Mouse (Mus musculus): ENCODE data around the gene 0610010K14Rik. TPM values are rescaled to one million over a fixed set of nuclear protein-coding genes. Genes with fewer than 3 reads are reported as not detected.

Gene 0610010K14Rik
- total RNA-seq (2015; ENCODE audit: low replicate concordance) (31.4 and 102 TPM in 2 replicates), total RNA-seq (2017; ENCODE audit: low replicate concordance) (14.5 and 24.2 TPM in 2 replicates)

DNA sequence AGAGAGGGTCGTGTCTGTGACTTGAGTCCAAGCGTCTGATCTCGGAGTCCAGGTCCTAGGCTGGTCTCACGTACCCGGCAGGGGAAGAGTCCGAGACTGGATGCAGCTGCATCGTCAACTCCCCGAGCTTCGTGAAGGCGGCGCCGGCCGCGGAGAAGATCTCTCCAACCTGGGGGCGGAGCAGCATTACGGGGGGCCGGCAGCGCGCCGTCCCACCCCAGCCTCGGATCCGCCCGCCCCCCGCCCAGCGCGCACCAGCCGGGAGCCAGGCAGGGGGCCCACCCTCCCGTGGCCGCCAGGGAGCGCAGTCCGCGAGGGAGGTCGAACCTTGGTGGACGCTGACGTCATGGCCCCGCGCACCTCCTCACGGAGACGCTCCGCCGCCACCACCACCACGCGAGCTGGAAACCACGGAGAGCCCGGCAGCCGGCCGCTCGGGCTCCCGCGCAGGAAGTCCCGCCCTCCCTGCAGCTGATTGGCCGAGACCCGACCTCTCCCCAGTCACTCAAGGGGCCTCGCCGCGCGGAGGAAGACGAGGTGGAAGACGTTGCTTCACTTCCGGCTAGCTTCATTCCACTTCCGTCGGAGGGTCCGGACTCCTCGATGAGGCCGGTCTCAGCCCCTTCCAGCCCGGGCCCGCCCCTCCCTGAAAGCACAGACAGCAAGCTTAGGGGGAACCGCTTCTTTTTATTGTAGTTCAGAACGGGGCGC lies at the start of gene 0610010K14Rik:
Gene 0610010K14Rik (minus strand): TSS at position 458 of the 711 bp plus-strand sequence.
- peak; percentile 85 for ATAC-seq (replicated peaks; ENCODE audit: low FRiP score, poor library complexity, severe bottlenecking)

DNA sequence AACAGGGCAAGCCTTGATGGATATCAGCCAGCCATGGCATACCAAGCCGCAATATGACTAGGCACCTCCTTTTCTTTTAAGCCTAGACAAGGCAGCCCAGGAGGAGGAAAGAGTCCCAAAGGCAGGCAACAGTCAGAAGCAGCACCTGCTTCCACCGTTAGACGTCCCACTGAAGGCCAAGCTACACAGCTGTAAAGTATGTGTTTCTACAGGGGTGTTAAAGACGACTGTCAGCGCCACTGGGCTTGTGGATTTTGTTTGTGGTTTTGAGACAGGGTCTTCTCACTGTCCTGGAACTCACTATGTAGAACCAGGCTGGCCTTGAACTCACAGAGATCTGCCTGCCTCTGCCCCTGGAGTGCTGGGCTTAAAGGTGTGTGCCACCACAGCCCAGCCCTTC lies 48.0 kb upstream of the 0610010K14Rik start:
- ATAC-seq (replicated peaks; ENCODE audit: low FRiP score, poor library complexity, severe bottlenecking) = no peak

DNA sequence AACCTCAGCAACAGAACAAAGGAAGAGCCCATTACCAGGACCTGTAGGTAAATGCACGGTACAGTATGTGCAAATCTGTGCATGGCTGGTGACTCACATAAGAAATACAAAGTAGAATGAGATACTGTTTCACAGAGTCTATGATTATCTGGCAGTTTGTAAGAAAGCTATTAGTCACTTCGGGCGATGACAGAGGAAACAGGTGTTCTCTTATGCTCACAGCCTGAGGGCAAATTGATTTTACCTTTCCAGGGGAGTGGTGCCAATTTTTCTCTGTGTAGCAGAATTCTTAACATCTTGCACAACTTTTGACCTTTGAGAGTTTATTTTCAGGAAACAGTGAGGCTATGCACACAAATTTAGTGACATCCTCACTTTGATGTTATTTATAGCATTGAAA lies 47.0 kb upstream of the 0610010K14Rik start:
- no peak for ATAC-seq (replicated peaks; ENCODE audit: low FRiP score, poor library complexity, severe bottlenecking)

DNA sequence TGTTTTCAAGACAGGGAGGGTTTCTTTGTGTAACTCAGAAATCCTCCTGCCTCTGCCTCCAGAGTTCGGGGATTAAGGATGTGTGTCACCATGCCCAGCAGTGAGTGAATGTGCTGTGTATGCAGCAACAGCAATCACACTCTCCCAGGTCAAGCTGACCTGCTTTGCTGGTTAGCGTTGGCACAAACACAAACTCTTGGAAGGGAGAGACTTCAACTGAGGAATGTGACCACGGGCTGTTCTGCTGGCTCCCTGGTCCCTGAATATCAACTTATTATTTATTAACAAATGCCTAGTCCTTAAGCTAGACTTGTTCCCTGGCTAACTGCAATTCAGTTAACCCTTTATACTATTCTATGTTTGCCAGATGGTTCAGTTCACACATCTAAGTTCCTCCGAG lies 46.0 kb upstream of the 0610010K14Rik start:
- no peak for ATAC-seq (replicated peaks; ENCODE audit: low FRiP score, poor library complexity, severe bottlenecking)

DNA sequence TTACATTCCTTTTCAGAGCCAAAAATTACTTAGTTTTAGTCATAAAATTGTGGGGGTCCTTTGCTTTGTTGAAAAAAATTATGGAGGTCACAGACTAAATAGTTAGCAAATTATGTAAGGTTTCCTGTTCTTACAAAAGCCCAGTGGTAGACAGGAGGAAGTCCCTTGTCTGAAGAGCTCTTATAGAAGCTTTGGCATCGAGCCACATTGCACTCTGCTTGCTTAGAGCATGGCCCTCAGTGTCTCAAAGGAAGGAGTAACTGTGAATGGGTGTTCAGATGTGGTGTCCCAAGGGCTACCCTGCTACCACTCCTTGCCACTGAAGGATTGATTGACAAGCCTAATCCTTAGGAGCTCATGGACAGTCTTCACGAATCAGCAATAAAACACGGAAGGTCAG lies 42.7 kb upstream of the 0610010K14Rik start:
- ATAC-seq (replicated peaks; ENCODE audit: low FRiP score, poor library complexity, severe bottlenecking) = no peak

DNA sequence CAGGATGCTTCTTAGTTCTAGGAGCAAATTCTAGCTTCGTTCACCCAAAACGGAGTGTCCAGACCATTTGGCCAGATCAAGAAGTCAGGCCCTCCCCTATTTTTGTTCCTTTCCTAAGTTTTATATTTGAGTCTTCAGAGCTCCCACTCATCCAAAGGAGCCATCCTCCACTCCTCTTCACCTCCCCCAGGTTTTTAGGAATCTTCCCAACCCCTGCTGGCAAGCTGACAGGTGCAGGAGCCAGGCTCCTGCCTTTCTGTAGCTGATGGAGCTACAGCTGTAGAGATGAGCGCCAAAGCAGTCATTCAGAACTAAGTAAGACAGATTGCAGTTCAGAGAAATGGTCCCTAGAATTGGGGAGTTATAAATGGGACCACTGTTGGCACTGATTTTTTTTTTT lies 41.2 kb upstream of the 0610010K14Rik start:
- ATAC-seq (replicated peaks; ENCODE audit: low FRiP score, poor library complexity, severe bottlenecking) = no peak

DNA sequence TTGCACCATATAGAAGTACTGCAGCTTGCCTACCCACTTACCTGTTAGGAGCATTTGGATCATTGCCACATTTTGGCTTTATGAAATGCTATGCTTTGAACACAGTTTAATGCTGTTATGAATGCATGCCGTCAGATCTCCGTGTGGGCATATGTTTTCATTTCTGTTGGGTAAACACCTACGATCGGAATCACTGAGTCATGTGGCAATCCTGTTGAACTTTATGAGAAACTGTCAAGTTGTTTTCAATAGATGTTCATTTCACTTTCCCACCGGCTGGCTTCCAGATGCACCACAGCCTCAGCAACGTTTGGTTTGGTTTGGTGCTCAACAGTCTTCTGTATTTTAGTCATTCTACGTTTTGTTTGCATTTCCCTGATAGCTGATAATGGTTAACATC lies 33.9 kb upstream of the 0610010K14Rik start:
- ATAC-seq (replicated peaks; ENCODE audit: low FRiP score, poor library complexity, severe bottlenecking) = no peak

DNA sequence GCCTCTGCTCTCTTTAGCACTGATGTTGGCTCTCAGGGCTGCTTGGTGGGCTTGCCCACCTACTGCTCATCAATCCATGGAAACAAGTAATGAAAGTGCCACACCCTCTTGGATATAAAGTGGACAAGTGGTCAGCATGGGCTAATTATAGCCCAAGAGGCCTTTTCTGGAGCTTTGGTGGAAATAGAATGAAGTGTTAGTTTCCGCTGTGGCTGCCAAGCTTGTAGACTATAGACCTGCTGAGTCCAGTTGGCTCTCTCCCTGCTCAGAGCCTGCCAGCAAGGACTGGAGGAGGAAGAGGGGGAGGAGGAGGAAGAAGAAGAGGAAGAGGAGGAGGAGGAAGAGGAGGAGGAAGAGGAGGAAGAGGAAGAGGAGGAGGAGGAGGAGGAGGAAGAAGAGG lies 28.7 kb upstream of the 0610010K14Rik start:
- ATAC-seq (replicated peaks; ENCODE audit: low FRiP score, poor library complexity, severe bottlenecking) = no peak

DNA sequence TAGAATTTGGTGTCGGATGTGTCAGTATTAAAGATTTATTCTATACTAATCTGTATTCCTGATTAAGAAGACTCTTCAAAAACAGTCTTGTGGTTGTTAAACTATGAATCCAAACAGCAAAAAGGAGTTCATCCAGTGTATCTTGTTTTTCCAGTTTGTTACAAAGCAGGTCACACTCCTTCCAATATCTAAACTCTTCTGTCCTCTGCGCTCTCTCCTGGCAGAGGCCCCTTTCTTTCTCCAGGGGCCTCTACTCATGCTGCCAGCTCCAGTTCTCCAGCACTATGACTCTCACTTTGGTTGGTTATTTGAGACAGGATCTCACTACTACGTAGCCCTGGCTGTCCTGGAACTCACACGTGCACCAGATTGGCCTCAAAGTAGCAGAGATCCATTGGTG lies 28.1 kb upstream of the 0610010K14Rik start:
- no peak for ATAC-seq (replicated peaks; ENCODE audit: low FRiP score, poor library complexity, severe bottlenecking)

DNA sequence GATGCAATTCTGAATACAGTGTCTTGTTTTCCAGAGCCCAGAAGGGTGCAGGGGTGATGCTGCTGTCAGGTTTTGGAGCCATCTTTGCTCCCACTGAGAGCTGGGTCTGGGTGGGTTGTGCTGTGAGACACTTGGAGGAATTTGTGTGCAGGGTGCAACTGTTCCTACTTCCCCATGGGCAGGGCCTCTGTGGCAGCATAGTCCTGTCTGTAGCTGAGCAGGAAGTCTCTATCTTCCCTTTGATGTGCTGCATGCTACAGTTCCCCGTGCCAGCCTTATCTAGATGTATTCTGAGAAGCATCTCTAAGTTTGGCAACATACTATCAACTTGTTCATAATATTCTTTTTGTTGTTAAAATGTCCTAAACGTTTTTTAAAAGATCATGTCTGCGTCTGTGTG lies 27.5 kb upstream of the 0610010K14Rik start:
- ATAC-seq (replicated peaks; ENCODE audit: low FRiP score, poor library complexity, severe bottlenecking) = no peak

DNA sequence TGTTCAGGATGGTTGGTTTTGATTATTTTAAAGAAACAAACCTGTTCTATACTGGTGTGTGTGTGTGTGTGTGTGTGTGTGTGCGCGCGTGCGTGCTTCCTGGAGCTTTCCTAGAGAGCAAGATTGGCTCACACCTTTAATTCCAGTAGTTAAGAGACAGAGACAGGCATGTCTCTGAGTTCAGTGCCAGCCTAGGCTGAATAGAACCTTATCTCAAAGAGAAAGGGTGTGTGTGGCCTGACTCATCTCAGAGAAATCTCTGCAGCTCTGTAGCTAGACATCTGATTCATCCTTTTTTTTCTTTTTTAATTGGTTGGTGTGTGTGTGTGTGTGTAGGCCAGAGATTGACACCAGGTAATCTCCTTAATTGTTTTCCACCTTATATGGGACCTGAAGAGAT lies 21.3 kb upstream of the 0610010K14Rik start:
- ATAC-seq (replicated peaks; ENCODE audit: low FRiP score, poor library complexity, severe bottlenecking) = no peak

DNA sequence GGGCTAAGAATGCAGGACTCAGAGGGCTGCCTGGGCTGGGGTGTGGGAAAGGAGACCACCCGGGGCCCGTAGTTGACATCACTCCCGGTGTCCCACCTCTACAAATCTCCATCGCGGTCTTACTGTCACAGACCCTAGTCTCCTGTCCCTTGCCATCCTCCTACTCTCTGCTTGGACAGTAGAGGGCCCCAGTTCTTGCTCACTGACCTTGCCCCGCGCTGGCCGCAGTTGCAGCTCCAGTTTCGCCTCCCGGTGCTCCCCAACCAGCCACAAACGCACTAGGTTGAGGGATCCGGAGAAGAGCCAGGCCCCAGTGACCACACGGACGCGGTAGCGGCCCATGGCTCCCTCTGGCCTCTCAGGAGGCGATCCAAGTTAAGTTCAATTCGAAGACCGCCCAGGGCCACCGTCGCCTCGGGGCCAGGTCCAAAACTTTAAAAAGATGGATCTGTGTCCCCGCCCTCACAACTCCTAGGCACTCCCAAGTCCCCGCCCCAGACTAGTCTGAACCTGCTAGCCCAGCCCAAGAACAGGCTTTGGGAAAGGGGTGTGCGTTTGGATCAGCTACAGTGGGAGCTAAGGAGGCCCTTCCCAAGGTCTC lies 17.3 kb upstream of the 0610010K14Rik start, which contains the start of gene Alox12:
Gene Alox12 (minus strand): TSS at position 423 of the 601 bp plus-strand sequence.
- ATAC-seq (replicated peaks; ENCODE audit: low FRiP score, poor library complexity, severe bottlenecking) = no peak

DNA sequence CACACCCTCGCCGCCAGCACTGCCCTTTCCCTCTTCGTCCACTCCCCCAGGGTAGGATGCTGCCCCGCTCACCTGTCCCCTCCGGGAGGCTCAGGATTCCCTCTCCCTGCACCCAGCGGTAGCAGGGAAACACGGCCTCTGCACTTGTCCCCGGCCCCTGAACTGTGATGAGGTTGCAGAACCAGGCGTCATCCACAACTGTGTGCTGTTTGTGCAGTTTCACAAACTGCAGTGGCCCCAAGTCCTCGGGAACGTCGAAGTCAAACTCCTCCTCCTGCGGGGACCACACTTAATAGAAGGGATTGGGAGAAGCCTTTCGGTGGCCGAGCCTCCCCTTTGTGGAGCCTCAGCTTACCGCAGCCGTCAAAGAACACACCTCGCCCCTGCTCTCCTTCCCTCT lies 16.6 kb upstream of the 0610010K14Rik start:
- ATAC-seq (replicated peaks; ENCODE audit: low FRiP score, poor library complexity, severe bottlenecking) = no peak

DNA sequence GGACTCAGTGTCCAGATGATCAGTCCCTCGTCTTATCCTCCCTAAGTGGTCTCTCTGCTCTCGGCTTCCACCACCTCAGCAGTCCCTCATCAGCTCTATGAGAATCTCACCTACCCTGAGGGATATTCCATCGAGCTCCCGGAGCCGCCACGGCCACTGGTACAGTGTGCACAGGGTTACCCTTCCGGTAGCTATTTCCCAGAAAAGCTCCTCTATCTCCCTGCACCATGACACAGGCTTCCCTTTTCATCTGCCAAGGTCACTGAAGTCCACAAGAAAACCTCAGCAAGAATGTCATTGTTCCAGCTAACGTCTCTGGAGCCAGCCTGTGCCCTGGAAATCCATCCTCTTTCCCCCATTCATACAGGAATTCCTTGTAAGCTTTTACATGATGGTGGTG lies 14.1 kb upstream of the 0610010K14Rik start:
- ATAC-seq (replicated peaks; ENCODE audit: low FRiP score, poor library complexity, severe bottlenecking) = no peak

DNA sequence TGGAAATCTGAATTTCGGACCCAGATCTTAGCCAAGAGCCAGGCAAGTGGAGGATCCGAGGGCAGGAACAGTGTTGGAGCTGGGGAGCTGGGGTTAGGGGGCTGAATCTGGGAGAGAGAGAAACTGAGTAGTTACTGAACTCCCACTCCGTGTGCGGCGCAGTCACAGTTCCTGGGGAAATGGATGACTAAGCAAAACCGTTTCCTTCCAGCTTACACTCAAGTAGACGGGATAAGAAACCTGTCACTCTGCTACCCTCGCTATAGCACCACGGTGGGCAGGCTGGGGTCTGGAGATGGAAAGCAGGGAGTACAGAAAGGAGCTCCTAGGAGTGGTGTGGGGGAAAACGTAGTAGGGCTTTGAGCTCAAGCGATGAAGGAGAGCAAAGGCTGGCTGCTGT lies 12.4 kb upstream of the 0610010K14Rik start:
- no peak for ATAC-seq (replicated peaks; ENCODE audit: low FRiP score, poor library complexity, severe bottlenecking)

DNA sequence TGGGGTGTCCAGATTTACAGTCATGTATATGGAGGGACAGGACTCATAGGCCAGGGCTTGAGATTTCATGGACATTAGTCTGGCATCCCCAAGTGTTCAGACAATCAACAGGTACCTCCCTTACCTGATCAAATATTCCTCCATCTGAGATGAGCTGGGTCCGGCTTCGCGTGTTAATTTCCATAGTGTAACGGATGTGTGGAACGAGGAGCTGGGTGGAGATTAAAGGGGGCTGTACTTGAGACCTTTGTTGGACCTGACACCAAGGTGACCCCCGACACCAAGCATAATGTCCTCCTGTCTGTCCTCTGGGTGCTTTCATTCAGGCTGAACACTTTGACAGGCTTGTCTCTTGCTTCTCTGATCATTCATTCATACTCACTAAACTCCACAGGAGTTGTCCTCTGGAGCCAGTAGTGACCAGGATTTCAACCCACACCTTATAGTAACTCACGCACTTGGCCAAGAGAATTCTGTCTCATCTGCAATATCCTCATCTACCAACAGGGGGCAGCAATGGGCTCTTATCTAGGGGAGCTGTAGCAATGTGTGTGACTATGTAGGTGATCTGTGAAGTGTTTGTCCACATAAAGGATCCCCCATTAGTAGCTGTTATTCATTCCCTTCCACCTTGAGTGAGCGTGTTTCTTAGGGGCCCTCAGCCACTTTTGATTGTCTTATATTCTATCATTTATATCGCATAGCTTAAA lies 9.6 kb upstream of the 0610010K14Rik start:
- no peak for ATAC-seq (replicated peaks; ENCODE audit: low FRiP score, poor library complexity, severe bottlenecking)

DNA sequence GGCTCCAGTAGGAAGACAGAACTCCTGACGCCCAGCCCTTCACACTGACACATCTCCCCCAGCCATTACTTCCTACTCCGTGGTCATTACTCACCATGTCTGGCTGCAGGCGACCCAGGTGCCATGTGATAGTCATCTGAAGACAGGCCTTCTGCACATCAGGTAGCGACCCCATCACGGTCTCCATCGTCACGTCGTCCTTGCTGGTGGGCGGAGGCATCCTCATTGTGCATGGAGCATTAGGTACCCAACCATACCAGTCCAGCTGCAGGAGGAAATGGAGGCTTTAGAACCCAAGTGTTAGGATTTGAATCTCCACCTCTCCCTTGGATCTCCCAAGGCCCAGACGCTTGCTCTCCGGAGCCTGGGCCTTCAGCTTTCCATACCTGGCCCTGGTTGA lies 4.9 kb upstream of the 0610010K14Rik start:
- no peak for ATAC-seq (replicated peaks; ENCODE audit: low FRiP score, poor library complexity, severe bottlenecking)

DNA sequence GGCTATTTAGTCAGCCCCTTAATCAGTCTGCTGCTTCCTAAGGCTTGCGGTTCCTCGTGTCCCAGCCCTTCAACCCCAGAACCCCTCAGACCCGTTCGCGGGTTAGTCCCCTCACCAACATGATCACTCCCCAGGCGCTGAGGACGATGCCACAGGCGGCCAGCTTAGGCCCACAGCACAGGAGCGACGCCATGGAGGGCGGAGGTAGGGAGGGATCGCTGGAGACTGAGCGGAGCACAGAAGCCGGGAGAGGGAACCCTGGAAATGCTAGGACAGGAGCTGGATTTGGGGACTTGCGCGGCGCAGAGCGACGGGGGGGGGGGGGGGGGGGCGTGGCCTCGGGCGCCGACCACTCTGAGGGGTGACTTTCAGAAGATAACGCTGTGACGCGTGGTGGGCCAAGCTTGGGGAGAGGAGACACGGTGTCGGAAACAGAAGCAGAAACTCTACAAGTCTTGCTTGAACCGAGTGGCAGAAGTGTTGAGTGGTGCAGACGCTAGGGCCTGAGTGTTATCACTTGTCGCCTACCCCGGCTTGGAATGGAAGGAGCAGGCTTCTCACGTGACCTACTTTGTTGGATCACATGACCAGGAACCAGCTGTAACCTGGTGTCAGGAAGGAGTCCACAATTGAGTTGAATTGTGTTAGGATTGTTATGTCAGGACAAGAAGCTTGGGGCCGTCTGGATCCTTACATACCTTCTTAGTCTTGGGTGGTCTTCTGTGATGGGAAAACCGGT lies 2.0 kb upstream of the 0610010K14Rik start, which contains the start of the genes Gm21988 and Rnasek:
Gene Gm21988 (minus strand): TSS at position 290 of the 739 bp plus-strand sequence.
Gene Rnasek (minus strand): TSS at position 302 of the 739 bp plus-strand sequence.
- ATAC-seq (replicated peaks; ENCODE audit: low FRiP score, poor library complexity, severe bottlenecking) = peak; percentile 68

DNA sequence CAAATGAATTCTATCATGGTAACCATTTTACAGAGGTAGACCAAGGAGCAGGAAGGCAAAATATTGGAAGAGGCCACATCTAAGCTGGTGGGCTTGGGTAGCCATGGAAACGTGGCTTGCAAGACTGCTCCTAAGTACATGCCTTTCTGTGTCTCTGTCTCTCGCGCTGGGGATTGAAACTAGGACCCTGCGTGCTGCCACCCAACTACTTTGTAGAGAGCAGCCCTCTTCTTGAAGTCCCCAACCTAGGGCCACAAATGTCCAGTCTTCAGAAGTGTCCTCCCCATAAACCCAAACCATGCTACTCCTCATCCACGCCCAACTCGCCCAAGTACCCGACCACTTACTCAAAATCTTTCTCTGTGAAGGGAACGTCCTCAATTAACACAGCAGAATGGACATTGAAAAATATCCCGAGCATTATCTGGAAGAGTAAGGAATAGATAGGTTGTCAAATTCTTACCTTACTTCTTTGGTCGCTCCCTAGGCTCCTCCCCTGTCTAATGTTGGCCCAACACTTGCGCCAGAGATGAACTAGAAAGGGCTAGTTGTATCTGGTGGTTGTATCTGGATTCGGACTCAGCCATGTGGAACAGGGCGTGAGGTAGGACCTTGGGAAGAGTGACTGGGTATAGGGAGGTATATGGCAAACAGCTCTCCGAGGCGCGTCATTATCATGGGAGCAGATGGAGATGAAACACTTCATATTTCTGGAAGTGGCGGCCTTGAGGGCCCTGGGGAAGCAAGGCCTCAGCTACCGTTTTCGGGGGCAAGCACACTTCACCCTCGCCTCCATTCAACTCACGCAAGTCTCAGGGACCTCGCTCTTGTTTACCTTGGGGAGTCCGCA lies 1.1 kb upstream of the 0610010K14Rik start:
- peak; percentile 21; the same call in 1 of the 2 replicates for ATAC-seq (replicated peaks; ENCODE audit: low FRiP score, poor library complexity, severe bottlenecking)
